Mouse (Mus musculus) neural tube, embryonic 10.5 days (tissue): ENCODE results near the gene Cdh5.
"Not testable (repeated sequence)": the region's sequence is repeated elsewhere in the genome, so short reads cannot be mapped to it uniquely, and the experiment has no call there.

Source experiments
- DNase-seq: peaks from one replicate; pipeline ENCODE4 v3.0.0-alpha.2; 2017; ENCODE audit warnings: low spot score; ENCODE audit errors: extremely low spot score

The Cdh5 gene

DNA sequence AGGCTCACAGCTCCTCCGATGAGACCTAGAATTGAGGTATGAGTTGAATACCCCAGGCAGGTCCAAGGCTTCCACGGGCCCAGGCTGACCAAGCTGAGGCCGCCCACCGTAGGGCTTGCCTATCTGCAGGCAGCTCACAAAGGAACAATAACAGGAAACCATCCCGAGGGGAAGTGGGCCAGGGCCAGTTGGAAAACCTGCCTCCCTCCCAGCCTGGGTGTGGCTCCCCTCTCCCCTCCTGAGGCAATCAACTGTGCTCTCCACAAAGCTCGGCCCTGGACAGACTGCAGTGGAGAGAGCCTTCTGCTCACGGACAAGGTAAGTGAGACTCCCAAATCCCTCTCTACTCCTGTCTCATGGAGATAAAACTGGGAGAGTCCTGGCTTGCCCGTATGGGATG, at the start of gene Cdh5:
Gene Cdh5, plus strand, starts transcription at position 211 of the 400 bp plus-strand sequence.
- no peak for DNase-seq

- DNase-seq = no peak
These were observed 41.5 kb upstream of the Cdh5 start for GRCm38 (mm10) chr8:104059922-104060321.

DNA sequence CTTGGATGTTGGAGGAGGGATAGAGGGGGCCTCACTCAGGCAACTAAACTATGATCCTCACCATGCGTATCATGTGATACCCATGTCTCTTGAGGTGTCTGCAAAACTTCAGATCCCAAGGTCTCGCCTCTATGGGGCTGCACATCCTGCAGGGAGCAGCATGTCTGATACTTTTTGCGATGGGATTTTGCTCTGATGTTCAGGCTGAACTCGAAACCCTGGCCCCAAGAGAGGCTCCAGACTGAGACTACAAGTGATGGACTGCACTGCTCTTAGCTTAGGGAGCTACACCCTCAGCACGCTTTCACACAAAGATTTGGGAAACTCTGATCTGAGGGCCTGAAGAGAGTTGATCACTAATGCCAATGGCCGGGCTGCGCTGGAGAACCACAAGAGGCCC, 41.0 kb upstream of the Cdh5 start:
- DNase-seq = no peak

- DNase-seq = no peak
These were observed 40.1 kb upstream of the Cdh5 start for GRCm38 (mm10) chr8:104061048-104061988.

DNA sequence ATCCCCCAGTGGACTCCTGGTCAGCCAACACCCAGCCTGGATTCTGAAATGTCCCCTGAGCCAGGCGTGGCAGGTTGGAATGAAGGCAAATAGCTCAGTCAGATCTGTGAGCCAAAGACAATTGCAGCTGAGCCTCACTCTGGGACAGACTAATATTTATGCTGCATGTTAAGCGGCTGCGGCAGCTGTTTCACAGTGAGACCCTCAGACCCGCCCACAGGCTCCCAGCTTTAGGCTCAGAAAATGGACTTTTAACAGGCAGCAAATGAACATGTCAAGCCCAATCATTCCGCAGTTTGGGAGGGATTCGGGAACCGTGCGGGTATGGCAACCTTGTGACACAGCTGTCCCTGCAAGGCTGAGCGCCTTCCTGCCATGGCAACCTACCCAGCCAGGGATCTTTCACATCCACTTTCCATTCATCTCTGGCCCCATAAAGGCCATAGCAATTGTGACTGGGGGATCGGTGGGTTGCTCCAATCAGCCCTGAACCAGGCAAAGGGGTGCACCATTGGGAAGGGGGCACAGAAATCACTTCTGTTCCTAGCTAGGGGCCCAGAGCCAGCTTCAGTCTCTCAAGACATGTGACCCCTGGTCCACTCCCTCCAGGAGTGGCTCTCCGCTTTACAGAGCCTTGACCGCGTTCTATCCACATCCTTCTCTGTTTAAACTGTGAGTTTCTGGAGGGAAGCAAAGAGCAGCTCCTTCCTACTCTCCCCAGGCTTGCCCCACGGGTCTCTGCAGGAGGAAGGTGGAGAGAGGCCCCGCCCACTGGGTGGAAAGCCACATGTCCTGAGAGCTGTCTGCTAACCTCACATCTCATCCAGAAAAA, 39.2 kb upstream of the Cdh5 start:
- peak; percentile 39 for DNase-seq

- no peak for DNase-seq
These were observed 36.2 kb upstream of the Cdh5 start for GRCm38 (mm10) chr8:104065223-104065622.

DNA sequence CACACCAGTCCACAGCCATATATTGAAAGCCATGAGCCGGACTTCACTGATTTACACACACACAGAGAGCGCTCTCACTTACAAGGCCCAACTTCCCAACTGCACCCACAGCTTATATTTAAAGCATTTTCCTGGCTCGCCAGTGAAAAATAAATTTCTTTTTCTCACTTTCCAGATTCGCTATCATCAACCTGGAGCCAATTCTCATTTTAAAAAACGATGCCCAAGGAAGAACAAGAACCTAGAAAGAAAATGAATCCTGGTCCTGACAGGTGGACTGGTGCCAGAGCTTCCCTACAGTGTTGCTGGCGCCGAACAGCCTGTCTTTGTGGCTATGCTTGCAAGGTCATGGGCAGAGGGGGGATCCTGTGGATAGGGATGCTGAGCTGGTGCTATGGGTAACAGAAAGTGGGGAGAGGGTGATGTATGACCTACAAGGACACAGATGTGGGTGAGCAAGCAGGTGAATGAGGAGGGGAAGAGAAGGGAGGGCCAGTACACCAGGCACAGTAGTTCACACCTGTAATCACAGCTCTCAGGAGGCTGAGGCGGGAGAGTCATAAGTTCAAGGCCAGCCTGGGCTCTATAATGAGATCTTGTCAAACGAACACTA, 35.4 kb upstream of the Cdh5 start:
- DNase-seq = no peak

DNA sequence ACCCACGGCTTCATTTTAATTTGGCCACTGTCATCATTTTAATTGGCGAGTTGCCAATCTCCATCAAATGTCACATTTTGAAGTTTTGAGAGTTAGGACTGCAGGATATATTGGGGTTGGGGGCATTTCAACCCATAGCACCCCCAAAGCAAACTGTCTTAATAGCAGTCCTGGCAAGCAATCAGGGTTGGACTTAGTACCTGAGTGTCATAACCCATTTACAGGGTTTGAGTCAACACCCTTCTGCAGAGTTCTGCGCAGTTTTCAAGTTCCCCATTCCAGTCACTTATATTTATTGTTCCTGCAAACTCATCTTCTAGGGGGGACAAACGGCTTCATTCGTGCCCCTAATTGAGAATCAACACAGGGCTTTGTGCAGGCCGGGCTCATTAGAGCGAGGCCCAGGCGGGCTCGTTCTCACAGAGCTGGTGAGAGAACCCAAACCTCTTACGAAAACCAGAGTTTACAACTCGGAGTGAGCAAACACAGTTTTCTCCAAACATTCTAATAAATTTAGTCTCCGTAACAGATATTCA, 34.0 kb upstream of the Cdh5 start:
- DNase-seq = no peak

- no peak for DNase-seq
These were observed 32.9 kb upstream of the Cdh5 start for GRCm38 (mm10) chr8:104068421-104069035.

DNA sequence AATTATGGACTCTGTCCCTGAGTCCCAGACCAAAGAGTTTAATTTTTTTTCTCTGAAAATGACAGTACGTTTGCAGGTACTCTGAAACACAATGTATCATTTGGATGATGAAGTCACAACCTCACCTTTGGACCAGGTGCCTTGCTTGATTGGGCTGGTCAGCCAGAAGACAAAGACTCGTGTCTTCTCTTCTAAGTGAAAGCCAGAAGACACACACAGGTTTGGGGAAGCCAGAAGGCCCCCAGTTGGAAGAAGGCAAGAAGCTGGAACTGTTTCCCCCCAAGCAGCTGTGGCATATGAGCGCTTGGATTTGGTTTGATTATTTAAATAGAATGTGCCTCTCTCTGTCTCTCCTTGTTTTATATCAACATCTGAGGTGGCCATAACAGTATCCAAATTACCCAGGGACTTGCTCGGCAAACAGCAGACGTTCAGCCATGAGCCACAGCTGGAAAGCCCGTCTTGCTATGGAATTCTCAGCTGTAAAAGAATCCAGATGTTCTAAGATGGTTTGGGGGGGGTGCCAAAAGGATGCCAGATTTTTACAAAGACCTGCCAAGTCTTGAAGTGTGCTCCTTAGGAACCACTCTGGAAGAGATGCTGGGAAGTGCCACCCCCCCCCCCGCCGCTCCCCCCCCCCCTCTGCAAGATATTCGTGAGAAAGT, 31.1 kb upstream of the Cdh5 start:
- not testable (repeated sequence) for DNase-seq

DNA sequence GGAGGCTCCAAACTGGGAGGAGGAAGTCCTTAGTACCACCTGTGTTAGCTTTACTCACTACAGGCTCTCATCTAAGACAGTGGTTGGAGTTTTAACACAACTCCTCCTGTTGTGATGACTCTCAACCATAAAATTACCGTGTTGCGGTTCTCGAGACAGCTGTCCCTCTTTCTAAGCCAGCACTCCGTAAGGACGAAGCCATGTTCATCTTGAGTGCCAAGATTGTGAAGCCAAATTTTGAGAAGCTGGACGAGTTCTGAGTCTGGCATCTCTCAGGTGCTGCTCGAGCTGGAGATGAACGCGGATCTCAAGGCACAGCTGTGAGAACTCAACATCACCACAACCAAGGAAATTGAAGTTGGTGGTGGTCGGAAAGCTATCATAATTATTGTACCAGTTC, 30.5 kb upstream of the Cdh5 start:
- no peak for DNase-seq

DNA sequence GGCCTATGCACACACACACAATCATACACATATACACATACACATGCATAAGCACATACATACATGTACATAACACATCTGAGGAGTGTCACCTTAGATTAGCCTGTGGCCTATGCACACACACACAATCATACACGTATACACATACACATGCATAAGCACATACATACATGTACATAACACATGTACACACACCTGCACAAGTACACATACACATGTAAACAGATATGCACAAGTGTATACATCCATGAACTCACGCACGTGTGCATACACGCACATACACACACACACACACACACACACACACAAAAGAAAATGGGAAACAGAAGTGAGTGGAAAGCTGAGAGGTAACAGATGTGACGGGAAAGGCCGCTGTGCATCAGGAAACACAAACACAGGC, 26.3 kb upstream of the Cdh5 start:
- DNase-seq = no peak

DNA sequence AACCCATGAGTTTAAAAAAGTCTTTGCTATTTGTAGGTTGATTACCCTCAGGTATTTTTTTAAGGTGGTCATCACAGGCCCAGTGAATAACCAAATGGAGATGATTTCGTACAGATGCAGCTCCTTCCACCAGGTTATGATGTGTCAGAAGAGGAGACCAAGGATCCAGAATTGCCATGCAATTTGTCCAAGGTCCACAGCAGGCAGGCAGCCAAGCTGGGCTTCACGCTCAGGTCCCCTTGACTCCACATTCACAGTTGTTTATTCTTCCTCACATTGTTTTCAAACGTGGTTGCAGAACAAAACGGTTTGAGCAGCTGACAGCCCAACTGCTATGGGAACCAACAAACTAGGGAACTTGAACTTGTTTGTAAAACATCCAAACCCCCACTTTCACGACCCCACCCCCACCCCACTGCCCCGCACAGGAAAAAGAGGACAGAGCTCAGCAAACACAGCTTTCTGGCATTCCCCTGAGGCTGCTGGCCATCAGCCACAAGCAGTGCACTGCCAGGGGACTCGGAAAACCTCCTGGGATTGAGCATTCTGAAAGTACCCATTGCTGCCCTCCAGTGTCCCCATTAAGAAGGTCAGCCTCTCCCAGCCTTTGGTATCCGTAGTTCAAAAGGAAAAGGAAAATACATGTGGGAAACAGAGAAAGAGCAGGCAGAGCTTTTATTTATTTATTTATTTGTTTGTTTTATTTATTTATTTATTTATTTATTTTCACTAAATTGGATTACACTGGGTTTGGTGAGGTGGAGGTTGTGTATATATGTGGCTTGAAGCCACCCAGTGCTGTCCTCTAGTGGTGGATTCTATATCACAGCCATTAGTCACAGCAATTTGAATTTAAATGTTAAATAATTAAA, 24.6 kb upstream of the Cdh5 start:
- DNase-seq = no peak

DNA sequence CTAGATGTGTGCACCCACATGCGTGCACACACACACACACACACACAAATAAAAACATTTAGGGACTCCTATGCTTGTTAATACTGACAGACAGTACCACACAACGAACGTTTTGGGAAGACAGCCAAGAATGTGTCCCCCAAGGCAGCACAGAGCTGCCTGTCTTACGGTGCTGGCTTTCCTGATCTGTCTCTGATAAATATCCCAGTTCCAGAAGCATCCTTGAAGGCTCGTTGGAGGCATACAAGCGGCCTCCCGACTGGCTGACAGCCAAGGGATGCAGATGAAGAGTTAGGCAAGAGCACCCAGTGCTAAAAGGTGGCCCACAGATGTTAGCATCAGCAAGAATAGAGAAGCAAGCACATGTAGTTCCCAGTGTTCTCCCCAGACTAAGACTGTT, 23.3 kb upstream of the Cdh5 start:
- DNase-seq = no peak

DNA sequence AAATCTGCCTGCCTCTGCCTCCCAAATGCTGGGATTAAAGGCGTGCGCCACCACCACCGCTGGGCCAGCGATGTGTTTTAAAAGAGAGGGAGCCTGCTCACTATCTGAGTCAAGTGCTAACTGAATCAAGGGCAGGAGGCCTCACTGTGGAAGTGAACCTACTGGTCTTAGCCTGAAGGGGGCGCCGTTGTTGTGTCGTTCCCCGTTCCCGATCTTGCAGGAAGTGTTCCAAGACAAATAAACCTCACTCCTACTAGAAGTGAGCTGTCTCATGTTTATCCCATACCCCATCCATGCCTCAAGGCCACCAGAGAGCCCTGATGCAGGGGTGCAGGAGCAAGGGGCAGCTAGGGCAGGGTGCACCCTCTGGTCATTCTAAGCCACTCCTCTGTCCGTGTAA, 16.1 kb upstream of the Cdh5 start:
- no peak for DNase-seq

DNA sequence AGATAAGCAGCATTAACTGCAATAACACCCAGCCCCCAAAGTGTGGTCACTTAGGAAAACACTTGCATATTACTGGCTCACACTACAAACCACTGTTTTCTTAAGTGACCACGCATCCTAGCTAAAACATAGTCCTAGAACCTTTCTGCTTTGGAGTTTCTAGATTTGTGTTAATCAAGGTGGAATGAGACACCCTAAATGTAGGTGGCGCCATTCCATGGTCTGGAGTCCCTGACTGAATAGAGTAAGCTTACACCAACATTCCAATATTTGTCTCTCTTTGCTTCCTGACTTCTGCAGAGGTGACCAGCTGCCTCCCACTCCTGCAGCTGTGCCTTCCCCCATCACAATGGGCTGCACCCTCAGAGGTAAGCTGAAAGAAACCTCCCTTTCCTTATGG, 14.8 kb upstream of the Cdh5 start:
- DNase-seq = no peak

DNA sequence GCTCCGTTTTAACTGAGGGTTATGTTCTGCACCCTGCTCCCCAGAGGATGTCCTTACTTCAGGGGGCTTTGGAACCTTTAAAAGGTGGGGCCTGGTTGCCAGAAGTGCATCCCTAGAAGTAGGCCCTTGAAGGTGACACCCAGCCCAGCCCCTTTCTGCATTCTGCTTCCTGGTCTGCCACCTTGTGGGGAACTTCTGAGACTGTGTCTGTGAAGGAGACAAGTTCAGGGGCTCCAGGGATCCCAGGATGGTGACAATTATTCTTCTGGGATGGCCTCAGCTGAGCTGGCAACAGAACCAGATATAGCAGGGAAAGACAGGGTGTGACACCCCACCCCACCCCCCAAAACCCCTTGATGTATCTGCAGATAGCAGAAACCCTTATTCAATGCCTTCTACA, 14.3 kb upstream of the Cdh5 start:
- no peak for DNase-seq

GRCm38 (mm10) chr8:104087878-104088277, 13.5 kb upstream of the Cdh5 start:
- DNase-seq = not testable (repeated sequence)

DNA sequence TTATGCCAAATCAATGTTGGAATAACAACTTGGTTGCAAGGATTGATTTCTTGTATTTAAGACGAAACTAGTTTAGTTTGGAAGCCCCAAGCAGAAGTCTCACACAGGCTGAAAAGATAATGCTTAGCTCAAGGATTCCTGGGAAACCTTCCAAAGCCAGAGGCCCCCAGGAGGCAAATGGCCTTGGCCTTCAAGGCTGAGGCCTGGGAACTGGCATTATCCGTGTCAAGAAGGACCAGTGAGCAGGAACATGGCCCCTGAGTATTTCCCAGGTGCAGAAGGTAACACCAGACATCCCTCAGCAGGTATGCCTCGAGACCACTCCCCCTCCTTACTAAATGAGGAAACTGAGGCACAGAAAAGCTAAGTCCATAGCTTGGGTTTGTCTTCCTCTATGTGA, 12.5 kb upstream of the Cdh5 start:
- no peak for DNase-seq
